Mouse (Mus musculus) heart, adult 2 months (tissue): ENCODE results near the gene Bcl3. TPM values are rescaled to one million over a fixed set of nuclear protein-coding genes. Genes with fewer than 3 reads are reported as not detected.

Experiments
- DNase-seq, 2 experiments: peaks; one replicate each; pipeline ENCODE4 v3.0.0; 2021
- H3K27ac ChIP-seq: fragments of 200-600 bp; 2 replicates; pipeline ENCODE4 v1.8.1; 2022
- H3K27me3 ChIP-seq: fragments of 200-500 bp; 2 replicates; pipeline ENCODE4 v1.6.1; 2012; ENCODE audit warnings: mild to moderate bottlenecking, low read length, inconsistent platforms, mixed read lengths; ENCODE audit not compliant: control insufficient read depth, insufficient read depth
- H3K36me3 ChIP-seq: fragments of 200-500 bp; 2 replicates; pipeline ENCODE4 v1.6.1; 2012; ENCODE audit warnings: low read length, inconsistent platforms; ENCODE audit not compliant: control insufficient read depth, insufficient read depth
- H3K4me1 ChIP-seq: fragments of 200-500 bp; 2 replicates; pipeline ENCODE4 v1.6.1; 2011; ENCODE audit warnings: low read length; ENCODE audit not compliant: control insufficient read depth, insufficient read depth
- H3K4me3 ChIP-seq: fragments of 200-600 bp; 2 replicates; pipeline ENCODE4 v1.8.1; 2022
- H3K79me2 ChIP-seq: fragments of 200-500 bp; replicated peaks from 2 replicates; pipeline ENCODE4 v1.6.1; 2012; ENCODE audit warnings: mild to moderate bottlenecking, inconsistent platforms, low read length, moderate library complexity, mixed read lengths; ENCODE audit not compliant: control insufficient read depth, insufficient read depth
- H3K9ac ChIP-seq: fragments of 200-500 bp; 2 replicates; pipeline ENCODE4 v1.6.1; 2012; ENCODE audit warnings: low read depth, mild to moderate bottlenecking, control low read depth, inconsistent platforms, low read length, mixed read lengths
- CTCF ChIP-seq: fragments of 200-600 bp; IDR thresholded peaks from 2 replicates; pipeline ENCODE4 v1.8.1; 2022; ENCODE audit warnings: antibody characterized with exemption, mild to moderate bottlenecking, moderate library complexity
- EP300 ChIP-seq: fragments of 200-500 bp; IDR thresholded peaks from 2 replicates; pipeline ENCODE4 v1.6.1; 2011; ENCODE audit warnings: low read depth, low read length, control low read depth; ENCODE audit not compliant: insufficient read depth
- POLR2A ChIP-seq: fragments of 200-500 bp; IDR thresholded peaks from 2 replicates; pipeline ENCODE4 v1.6.1; 2011; ENCODE audit warnings: mild to moderate bottlenecking, low read depth, low read length, control low read depth; ENCODE audit not compliant: insufficient read depth
- WGBS: fragments of 180-500 bp; shearing (Covaris S2); methylation state at CpG from one replicate; pipeline ENCODE4 v1.1.7; 2018; 5-methylcytosine and 5-hydroxymethylcytosine counted together
- intact Hi-C: fragments of 180-260 bp; cut with DNase I; formaldehyde crosslinking; loops from one replicate; pipeline ENCODE4 v1.15.1; 2025
- long read RNA-seq: library from polyadenylated mRNA; stranded (forward); transcript quantifications from one replicate; pipeline ENCODE4 v2.0.0, GENCODE M21; 2021
- polyA plus RNA-seq: library from polyadenylated mRNA; depleted of rRNA; stranded (reverse); fragments of >200 nt; gene quantifications from 2 replicates; pipeline ENCODE4 v1.2.3, GENCODE M21; 2012; rRNA removed
- total RNA-seq, 2 experiments: library from RNA; stranded (reverse); gene quantifications; 2 replicates each; pipeline ENCODE4 v1.2.3; 2021

Bcl3 gene
- total RNA-seq: 1 to 10 TPM; 3.5 to 6.1 TPM
- polyA plus RNA-seq: 11.9 and 14.0 TPM in 2 replicates
- long read RNA-seq, partial matches to known transcripts: 0 of 5 reads
- long read RNA-seq, other reads (novel, unspliced or antisense): 1 of 5 reads

- no peak for TF ChIP-seq CTCF
- TF ChIP-seq POLR2A: peak; percentile 65
- TF ChIP-seq EP300: no peak
- H3K27ac ChIP-seq: peak within 1 kb of the TSS; percentile 76
- H3K27me3 ChIP-seq: no peaks in the 10 kb centered on the region
- peak within 1 kb of the TSS; percentile 99 for H3K9ac ChIP-seq
- no peaks in the 10 kb centered on the region for H3K36me3 ChIP-seq
- WGBS: 2% methylated on average over 39 of the region's 42 CpGs
- intact Hi-C loops: no loop called here
- H3K4me3 ChIP-seq: peak within 1 kb of the TSS; percentile 67
- no peaks in the 10 kb centered on the region for H3K79me2 ChIP-seq
- peak; percentile 87 to 91 for DNase-seq
- H3K4me1 ChIP-seq: peaks cover 17% of the 10 kb centered on the region
Measured at GRCm38 (mm10) chr7:19822604-19823058, at the start of gene Bcl3. Gene Bcl3 (minus strand): TSS chr7:19822770.

GRCm38 (mm10) chr7:19871943-19872601, 49.5 kb upstream of the Bcl3 start:
- H3K79me2 ChIP-seq: no peaks in the 10 kb centered on the region
- H3K4me1 ChIP-seq: peaks cover 10% of the 10 kb centered on the region
- no peaks in the 10 kb centered on the region for H3K36me3 ChIP-seq
- TF ChIP-seq CTCF (peak; percentile 86), EP300 (peak; percentile 79; the same call in 1 of the 2 replicates), POLR2A (no peak)
- no peak overlapping the region for H3K4me3 ChIP-seq
- no peak overlapping the region for H3K9ac ChIP-seq
- WGBS: 32% methylated on average over 5 of the region's 5 CpGs
- no peaks in the 10 kb centered on the region for H3K27me3 ChIP-seq
- intact Hi-C loops: loop anchor here (1.0 to 5.0 kb wide), 3 partner anchors 23 to 120 kb away; partner anchors contain the start of gene Nectin2
- DNase-seq: peak; percentile 54 to 71
- H3K27ac ChIP-seq: peak overlapping the region; percentile 78

GRCm38 (mm10) chr7:19871137-19871621, 48.6 kb upstream of the Bcl3 start:
- WGBS: 33% methylated on average over 10 of the region's 10 CpGs
- no peaks in the 10 kb centered on the region for H3K36me3 ChIP-seq
- no peaks in the 10 kb centered on the region for H3K27me3 ChIP-seq
- H3K79me2 ChIP-seq: no peaks in the 10 kb centered on the region
- intact Hi-C loops: loop anchor here (1.0 to 5.0 kb wide), 2 partner anchors 22 to 119 kb away; partner anchors contain the start of gene Nectin2
- no peak overlapping the region for H3K4me3 ChIP-seq
- H3K9ac ChIP-seq: no peak overlapping the region
- H3K4me1 ChIP-seq: peaks cover 17% of the 10 kb centered on the region
- no peak for TF ChIP-seq CTCF
- no peak for TF ChIP-seq EP300
- no peak for TF ChIP-seq POLR2A
- peak overlapping the region; percentile 78 for H3K27ac ChIP-seq
- DNase-seq: peak; percentile 52 to 69

GRCm38 (mm10) chr7:19867751-19868399, 45.3 kb upstream of the Bcl3 start:
- no peak overlapping the region for H3K9ac ChIP-seq
- H3K79me2 ChIP-seq: no peaks in the 10 kb centered on the region
- no peaks in the 10 kb centered on the region for H3K36me3 ChIP-seq
- TF ChIP-seq EP300 (no peak), POLR2A (no peak), CTCF (no peak)
- WGBS: 65% methylated on average over 16 of the region's 16 CpGs
- H3K27me3 ChIP-seq: no peaks in the 10 kb centered on the region
- peaks cover 29% of the 10 kb centered on the region for H3K4me1 ChIP-seq
- no peak overlapping the region for H3K4me3 ChIP-seq
- peak overlapping the region; percentile 38; the same call in 1 of the 2 replicates for H3K27ac ChIP-seq
- no peak for DNase-seq
- intact Hi-C loops: no loop called here

- H3K27me3 ChIP-seq: no peaks in the 10 kb centered on the region
- 25% methylated on average over 6 of the region's 6 CpGs for WGBS
- H3K4me1 ChIP-seq: peaks cover 27% of the 10 kb centered on the region
- no peak overlapping the region for H3K9ac ChIP-seq
- intact Hi-C loops: no loop called here
- TF ChIP-seq EP300 (peak; percentile 77; the same call in 1 of the 2 replicates), POLR2A (no peak)
- H3K79me2 ChIP-seq: no peaks in the 10 kb centered on the region
- no peak overlapping the region for H3K4me3 ChIP-seq
- peak in 1 of 2 experiments; percentile 65 for DNase-seq
- no peaks in the 10 kb centered on the region for H3K36me3 ChIP-seq
- H3K27ac ChIP-seq: peak overlapping the region; percentile 82
Measured at GRCm38 (mm10) chr7:19866490-19866889, 43.9 kb upstream of the Bcl3 start.
